Mouse (Mus musculus) G1E (cell line): Measurements from ENCODE around the gene Zscan29. TPM values are rescaled to one million over a fixed set of nuclear protein-coding genes. Genes with fewer than 3 reads are reported as not detected.

Experiments
- ATAC-seq: 2 replicates; pipeline ENCODE4 v1.8.0; 2016; ENCODE audit warnings: mild to moderate bottlenecking; ENCODE audit not compliant: insufficient number of reproducible peaks, poor library complexity, low FRiP score, severe bottlenecking; ENCODE audit errors: extremely low read depth
- DNase-seq: peaks from one replicate; pipeline ENCODE4 v3.0.0; 2012; ENCODE audit warnings: low spot score
- H3K27me3 ChIP-seq: 2 replicates; pipeline ENCODE4 v1.6.1; 2012; ENCODE audit warnings: mild to moderate bottlenecking, low read length, inconsistent platforms; ENCODE audit not compliant: insufficient read depth
- H3K36me3 ChIP-seq: replicated peaks from 2 replicates; pipeline ENCODE3; 2012; ENCODE audit warnings: mild to moderate bottlenecking, inconsistent platforms
- H3K4me1 ChIP-seq: 2 replicates; pipeline ENCODE4 v1.6.1; 2012; ENCODE audit warnings: low read depth, low read length, inconsistent platforms, mixed read lengths; ENCODE audit not compliant: insufficient read depth
- H3K4me3 ChIP-seq: 2 replicates; pipeline ENCODE4 v1.5.1; 2012; ENCODE audit warnings: low read depth, mild to moderate bottlenecking, inconsistent platforms, low read length, moderate library complexity, mixed read lengths
- H3K9me3 ChIP-seq: replicated peaks from 2 replicates; pipeline ENCODE4 v1.6.1; 2012; ENCODE audit warnings: inconsistent platforms
- CTCF ChIP-seq: IDR thresholded peaks from 2 replicates; pipeline ENCODE4 v1.5.1; 2012; ENCODE audit warnings: low read depth, low read length, inconsistent platforms, mixed read lengths
- GATA1 ChIP-seq: IDR thresholded peaks from 2 replicates; pipeline ENCODE4 v1.6.1; 2012; ENCODE audit warnings: borderline replicate concordance, low read length, inconsistent platforms, mixed read lengths
- GATA2 ChIP-seq: IDR thresholded peaks from 2 replicates; pipeline ENCODE4 v1.6.1; 2012; ENCODE audit warnings: low read depth, low read length, inconsistent platforms, borderline replicate concordance
- POLR2AphosphoS5 ChIP-seq: IDR thresholded peaks from 2 replicates; pipeline ENCODE4 v1.6.1; 2012; ENCODE audit warnings: low read depth, low read length, inconsistent platforms; ENCODE audit not compliant: insufficient replicate concordance
- TAL1 ChIP-seq: conservative IDR thresholded peaks from 2 replicates; pipeline ENCODE4 v1.6.1; 2012; ENCODE audit warnings: low read depth, low read length, inconsistent platforms, mixed read lengths
- polyA plus RNA-seq: library from polyadenylated mRNA; stranded (reverse); fragments of >175 nt; gene quantifications from 2 replicates; pipeline ENCODE4 v1.2.3, GENCODE M21; 2012
- total RNA-seq, 2 experiments: library from RNA; stranded (forward) in 1 of 2; stranded (reverse) in 1 of 2; fragments of 200-1000 nt in 1 of 2; fragments of >200 nt in 1 of 2; fragmentation: Nextera tagmentation in 1 of 2; gene quantifications; 2 replicates each; pipeline ENCODE4 v1.2.3; 2014 to 2017

Zscan29 gene
- total and polyA plus RNA-seq, 3 experiments: 10.3 to 20.1 (median 16.3) TPM

DNA sequence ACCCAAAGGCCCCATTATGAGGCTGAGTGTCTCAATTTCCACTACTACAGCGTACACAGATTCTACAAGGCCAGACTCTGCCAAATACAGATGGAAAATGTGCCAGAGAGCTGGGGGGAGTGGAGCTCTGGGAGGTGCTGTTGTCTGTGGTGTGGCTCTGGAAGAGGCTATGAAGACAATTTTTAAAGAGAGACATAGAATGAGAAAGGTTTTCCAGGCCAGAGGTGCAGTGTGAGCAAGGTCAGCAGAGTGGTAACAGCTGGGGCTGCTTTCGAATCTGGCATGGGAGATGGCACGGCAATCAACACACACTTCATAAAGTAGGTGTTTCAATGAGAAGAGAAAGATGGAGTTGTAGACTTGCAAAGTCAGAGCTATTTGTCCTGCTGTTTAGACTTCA is 51.7 kb downstream of the Zscan29 start:
- Histone ChIP-seq H3K9me3 (no peaks in the 10 kb centered on the region), H3K27me3 (peaks cover 38% of the 10 kb centered on the region), H3K4me3 (no peak overlapping the region), H3K36me3 (no peaks in the 10 kb centered on the region), H3K4me1 (no peaks in the 10 kb centered on the region)
- DNase-seq (no peak), ATAC-seq (no peak)
- TF ChIP-seq GATA1: no peak
- TF ChIP-seq POLR2AphosphoS5: no peak
- TF ChIP-seq GATA2: no peak
- no peak for TF ChIP-seq TAL1
- TF ChIP-seq CTCF: no peak

DNA sequence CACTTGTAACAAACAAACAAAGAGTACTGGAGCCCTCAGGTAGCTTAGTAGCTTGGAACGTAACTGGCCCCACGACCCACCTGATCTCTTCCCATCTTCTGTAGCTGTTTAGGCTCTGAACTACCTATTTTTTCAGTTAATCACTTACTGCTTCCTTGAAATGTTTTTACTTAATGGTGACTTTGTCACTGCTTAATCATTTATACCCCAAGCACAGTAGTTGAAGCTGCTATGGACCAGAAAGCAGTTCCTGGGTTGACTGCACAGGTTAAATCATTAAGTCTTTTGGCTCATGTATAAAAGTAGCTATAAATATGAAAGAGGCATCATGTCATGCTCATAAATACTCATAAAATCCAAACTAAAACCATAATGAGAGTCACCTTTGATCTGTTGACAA is 55.5 kb downstream of the Zscan29 start:
- ATAC-seq (no peak), DNase-seq (no peak)
- H3K36me3 ChIP-seq: no peaks in the 10 kb centered on the region
- H3K4me1 ChIP-seq: no peaks in the 10 kb centered on the region
- no peaks in the 10 kb centered on the region for H3K9me3 ChIP-seq
- H3K4me3 ChIP-seq: no peak overlapping the region
- H3K27me3 ChIP-seq: peaks cover 35% of the 10 kb centered on the region
- TF ChIP-seq GATA2: no peak
- TF ChIP-seq GATA1: no peak
- TF ChIP-seq POLR2AphosphoS5: no peak
- no peak for TF ChIP-seq TAL1
- TF ChIP-seq CTCF: no peak

DNA sequence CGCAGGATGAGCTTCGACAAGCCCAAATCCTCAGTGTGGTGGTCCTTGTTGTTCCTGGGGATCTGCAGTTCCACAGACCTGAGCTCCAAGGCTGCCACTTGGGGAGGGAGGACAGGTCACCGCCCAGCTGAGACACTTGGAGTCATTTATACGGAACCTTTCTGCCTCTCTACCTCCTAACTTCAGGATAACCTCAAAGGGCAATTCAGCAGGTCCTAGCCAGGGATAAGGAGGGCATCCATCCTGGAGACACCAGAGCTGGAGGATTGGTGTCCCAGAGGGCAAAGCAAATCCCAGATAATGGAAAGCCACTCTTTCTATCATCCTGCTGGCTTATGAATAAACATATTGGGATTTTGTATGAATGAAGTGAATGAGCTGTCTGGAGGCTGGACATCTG is 61.2 kb downstream of the Zscan29 start, which contains the start of gene Tgm7:
Gene Tgm7, minus strand, starts transcription at position 101 of the 400 bp plus-strand sequence.
- H3K9me3 ChIP-seq: no peaks in the 10 kb centered on the region
- peaks cover 27% of the 10 kb centered on the region for H3K27me3 ChIP-seq
- H3K36me3 ChIP-seq: no peaks in the 10 kb centered on the region
- no peaks in the 10 kb centered on the region for H3K4me1 ChIP-seq
- DNase-seq: no peak
- ATAC-seq: no peak
- TF ChIP-seq TAL1: no peak
- TF ChIP-seq CTCF: no peak
- no peak for TF ChIP-seq POLR2AphosphoS5
- no peak for TF ChIP-seq GATA2
- TF ChIP-seq GATA1: no peak
- H3K4me3 ChIP-seq: no peak within 1 kb of the TSS

Other genes with a start within 250 kb of the Zscan29 start
- 49.1 and 49.4 TPM in 2 replicates for gene Ubr1, start 200.4 kb downstream of the Zscan29 start, total RNA-seq (2014; fragmentation: Nextera tagmentation)
- gene Ubr1, start 200.4 kb downstream of the Zscan29 start, total RNA-seq (2017): 27.6 and 33.2 TPM in 2 replicates
- gene Ubr1, start 200.4 kb downstream of the Zscan29 start, polyA plus RNA-seq: 19.7 and 26.5 TPM in 2 replicates
- 16.9 and 22.8 TPM in 2 replicates for gene Tmem62, start 194.1 kb downstream of the Zscan29 start, total RNA-seq (2014; fragmentation: Nextera tagmentation)
- 16.7 and 19.5 TPM in 2 replicates for gene Tmem62, start 194.1 kb downstream of the Zscan29 start, total RNA-seq (2017)
- 1.7 and 2.1 TPM in 2 replicates for gene Tmem62, start 194.1 kb downstream of the Zscan29 start, polyA plus RNA-seq
- 53.7 and 55.4 TPM in 2 replicates for gene Ccndbp1, start 162.7 kb downstream of the Zscan29 start, total RNA-seq (2014; fragmentation: Nextera tagmentation)
- 66.2 and 70.5 TPM in 2 replicates for gene Ccndbp1, start 162.7 kb downstream of the Zscan29 start, total RNA-seq (2017)
- 8.0 and 14.7 TPM in 2 replicates for gene Ccndbp1, start 162.7 kb downstream of the Zscan29 start, polyA plus RNA-seq
- gene Epb42, start 134.1 kb downstream of the Zscan29 start, total RNA-seq (2014; fragmentation: Nextera tagmentation): 11.5 and 88.7 TPM in 2 replicates
- 6.2 and 6.3 TPM in 2 replicates for gene Epb42, start 134.1 kb downstream of the Zscan29 start, total RNA-seq (2017)
- gene Epb42, start 134.1 kb downstream of the Zscan29 start, polyA plus RNA-seq: 1.0 and 1.1 TPM in 2 replicates
- gene Tgm5, start 85.3 kb downstream of the Zscan29 start, total RNA-seq (2014; fragmentation: Nextera tagmentation): not detected in 2 replicates
- gene Tgm5, start 85.3 kb downstream of the Zscan29 start, total RNA-seq (2017): 0.11 TPM in 1 of 2 replicates, not detected in the other
- not detected in 2 replicates for gene Tgm5, start 85.3 kb downstream of the Zscan29 start, polyA plus RNA-seq
- not detected in 2 replicates for gene Tgm7, start 61.3 kb downstream of the Zscan29 start, total RNA-seq (2014; fragmentation: Nextera tagmentation)
- gene Tgm7, start 61.3 kb downstream of the Zscan29 start, total RNA-seq (2017): 0.05 TPM in 1 of 2 replicates, not detected in the other
- not detected in 2 replicates for gene Tgm7, start 61.3 kb downstream of the Zscan29 start, polyA plus RNA-seq
- 25.1 and 29.3 TPM in 2 replicates for gene Adal, start 30.7 kb downstream of the Zscan29 start, total RNA-seq (2014; fragmentation: Nextera tagmentation)
- 15.2 and 15.5 TPM in 2 replicates for gene Adal, start 30.7 kb downstream of the Zscan29 start, total RNA-seq (2017)
- 2.4 and 2.9 TPM in 2 replicates for gene Adal, start 30.7 kb downstream of the Zscan29 start, polyA plus RNA-seq
- 8.1 and 12.0 TPM in 2 replicates for gene Lcmt2, start 30.5 kb downstream of the Zscan29 start, total RNA-seq (2014; fragmentation: Nextera tagmentation)
- 8.0 and 9.6 TPM in 2 replicates for gene Lcmt2, start 30.5 kb downstream of the Zscan29 start, total RNA-seq (2017)
- gene Lcmt2, start 30.5 kb downstream of the Zscan29 start, polyA plus RNA-seq: 7.4 and 9.3 TPM in 2 replicates
- 73.7 and 75.2 TPM in 2 replicates for gene Tubgcp4, start 471 bp downstream of the Zscan29 start, total RNA-seq (2014; fragmentation: Nextera tagmentation)
- gene Tubgcp4, start 471 bp downstream of the Zscan29 start, total RNA-seq (2017): 60.9 and 61.9 TPM in 2 replicates
- 8.5 and 19.1 TPM in 2 replicates for gene Tubgcp4, start 471 bp downstream of the Zscan29 start, polyA plus RNA-seq
- 41.1 and 44.1 TPM in 2 replicates for gene Trp53bp1, start 100.3 kb upstream of the Zscan29 start, total RNA-seq (2014; fragmentation: Nextera tagmentation)
- 20.1 and 21.6 TPM in 2 replicates for gene Trp53bp1, start 100.3 kb upstream of the Zscan29 start, total RNA-seq (2017)
- 16.2 and 25.9 TPM in 2 replicates for gene Trp53bp1, start 100.3 kb upstream of the Zscan29 start, polyA plus RNA-seq
- 2.5 and 3.3 TPM in 2 replicates for gene Map1a, start 118.5 kb upstream of the Zscan29 start, total RNA-seq (2014; fragmentation: Nextera tagmentation)
- gene Map1a, start 118.5 kb upstream of the Zscan29 start, total RNA-seq (2017): 0.66 and 2.2 TPM in 2 replicates
- 7.0 and 7.4 TPM in 2 replicates for gene Map1a, start 118.5 kb upstream of the Zscan29 start, polyA plus RNA-seq
- 11.1 and 15.2 TPM in 2 replicates for gene Ppip5k1, start 184.3 kb upstream of the Zscan29 start, total RNA-seq (2014; fragmentation: Nextera tagmentation)
- gene Ppip5k1, start 184.3 kb upstream of the Zscan29 start, total RNA-seq (2017): 8.4 and 11.3 TPM in 2 replicates
- 2.0 and 2.6 TPM in 2 replicates for gene Ppip5k1, start 184.3 kb upstream of the Zscan29 start, polyA plus RNA-seq
- 9.8 TPM in 1 of 2 replicates, not detected in the other for gene Ckmt1, start 186.6 kb upstream of the Zscan29 start, total RNA-seq (2014; fragmentation: Nextera tagmentation)
- 0.55 TPM in 1 of 2 replicates, not detected in the other for gene Ckmt1, start 186.6 kb upstream of the Zscan29 start, total RNA-seq (2017)
- gene Ckmt1, start 186.6 kb upstream of the Zscan29 start, polyA plus RNA-seq: not detected in 2 replicates
- not detected in 2 replicates for gene Strc, start 216.0 kb upstream of the Zscan29 start, total RNA-seq (2014; fragmentation: Nextera tagmentation)
- 0.05 TPM in 1 of 2 replicates, not detected in the other for gene Strc, start 216.0 kb upstream of the Zscan29 start, total RNA-seq (2017)
- gene Strc, start 216.0 kb upstream of the Zscan29 start, polyA plus RNA-seq: not detected in 2 replicates
- gene Pdia3, start 242.7 kb upstream of the Zscan29 start, total RNA-seq (2014; fragmentation: Nextera tagmentation): 233 and 263 TPM in 2 replicates
- gene Pdia3, start 242.7 kb upstream of the Zscan29 start, total RNA-seq (2017): 90.1 and 104 TPM in 2 replicates
- gene Pdia3, start 242.7 kb upstream of the Zscan29 start, polyA plus RNA-seq: 315 and 418 TPM in 2 replicates
- gene Catsper2, start 242.7 kb upstream of the Zscan29 start, total RNA-seq (2014; fragmentation: Nextera tagmentation): 2.9 and 3.4 TPM in 2 replicates
- gene Catsper2, start 242.7 kb upstream of the Zscan29 start, total RNA-seq (2017): 0.55 and 1.2 TPM in 2 replicates
- gene Catsper2, start 242.7 kb upstream of the Zscan29 start, polyA plus RNA-seq: 0.11 and 0.13 TPM in 2 replicates